ENCODE assay signal across 12 mouse cellular contexts in the genomic region with DNA sequence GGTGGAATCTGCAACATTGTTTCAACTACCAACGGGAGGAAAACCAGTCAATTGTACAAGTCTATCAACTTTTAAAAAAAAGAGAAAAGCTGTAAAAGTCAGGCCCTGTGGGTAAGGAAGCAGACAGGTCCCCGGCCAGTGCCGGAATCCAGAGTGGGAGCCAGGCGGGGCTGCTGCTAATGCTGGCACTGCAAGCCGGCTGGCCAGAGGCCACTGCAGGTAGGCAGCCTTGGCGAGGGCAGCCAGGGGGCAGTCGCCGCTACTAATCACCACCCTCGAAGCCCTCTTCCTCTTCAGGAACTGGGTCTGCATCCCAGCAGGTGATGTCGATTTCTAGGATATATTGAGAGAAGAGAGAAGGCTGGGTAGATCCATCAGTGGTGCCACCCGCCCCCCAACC. TPM values are rescaled to one million over a fixed set of nuclear protein-coding genes. Genes with fewer than 3 reads are reported as not detected.
DNase-seq lines count a peak whose midpoint lies in the region; ATAC-seq and TF ChIP-seq lines count a peak whose summit lies in the region.
"Had no signal": no experiment of that assay in that cellular context is flagged by ENCODE, and none has a peak within 500 bp of the region (broad histone marks: within the 10 kb centered on the region; RNA-seq: fewer than 3 reads in every experiment).

No protein-coding gene starts in this region.

- DNase-seq in heart, postnatal 0 days (ENCODE audit: low spot score), result no peak
- DNase-seq in heart, postnatal 10 days, result no peak
- DNase-seq in hindbrain, embryonic 10.5 days (ENCODE audit: low spot score), result no peak
- DNase-seq in midbrain, embryonic 14.5 days, result no peak
- DNase-seq in spleen, adult 18-20 months, result no peak
- DNase-seq in adrenal gland, postnatal 25 days, result no peak
- DNase-seq: kidney, adult 2 months; lung, postnatal 4 days had no signal

- H3K36me3 ChIP-seq in heart, postnatal 0 days (replicated peaks; ENCODE audit: control insufficient read depth, insufficient read depth, low read length), result peaks cover 22% of the 10 kb centered on the region
- peaks cover 59% of the 10 kb centered on the region for H3K36me3 ChIP-seq in hindbrain, embryonic 10.5 days
- H3K36me3 ChIP-seq in midbrain, embryonic 14.5 days (ENCODE audit: control insufficient read depth, insufficient read depth, low read length), result peaks cover 63% of the 10 kb centered on the region

- WGBS in heart, postnatal 0 days, result 66% methylated on average over 11 of the region's 11 CpGs
- WGBS in bone marrow, adult 2 months, result 47% methylated on average over 11 of the region's 11 CpGs
- WGBS in hindbrain, embryonic 10.5 days, result 63% methylated on average over 11 of the region's 11 CpGs
- WGBS in midbrain, embryonic 14.5 days, result 51% methylated on average over 11 of the region's 11 CpGs

- H3K9ac ChIP-seq in heart, postnatal 0 days (replicated peaks; ENCODE audit: low read depth, low read length), result no peak overlapping the region
- H3K9ac ChIP-seq in midbrain, embryonic 14.5 days (replicated peaks; ENCODE audit: low read length), result no peak overlapping the region; the same call in 1 of the 2 replicates

- H3K27ac ChIP-seq in heart, postnatal 0 days (ENCODE audit: low read depth), result no peak overlapping the region
- no peak overlapping the region for H3K27ac ChIP-seq in bone marrow, adult 2 months (ENCODE audit: control insufficient read depth, insufficient read depth, low read depth, low read length, poor library complexity)
- peak overlapping the region; percentile 56 for H3K27ac ChIP-seq in hindbrain, embryonic 10.5 days
- H3K27ac ChIP-seq in midbrain, embryonic 14.5 days (replicated peaks; ENCODE audit: low read depth, low read length), result peak overlapping the region; percentile 73
- H3K27ac ChIP-seq: heart, embryonic 10.5 days had no signal

- no peak overlapping the region for H3K4me3 ChIP-seq in heart, postnatal 0 days (ENCODE audit: low read depth, low read length)
- H3K4me3 ChIP-seq in bone marrow, adult 2 months (replicated peaks; ENCODE audit: control insufficient read depth, low read depth, low read length), result no peak overlapping the region
- H3K4me3 ChIP-seq in hindbrain, embryonic 10.5 days, result peak overlapping the region; percentile 11
- H3K4me3 ChIP-seq in midbrain, embryonic 14.5 days (replicated peaks; ENCODE audit: low read depth, low read length), result no peak overlapping the region
- H3K4me3 ChIP-seq: heart, embryonic 10.5 days had no signal

- no peak overlapping the region for H3K4me2 ChIP-seq in heart, postnatal 0 days (ENCODE audit: low read depth, low read length)
- H3K4me2 ChIP-seq in midbrain, embryonic 14.5 days (ENCODE audit: low read length), result peak overlapping the region; percentile 98

- ATAC-seq in heart, postnatal 0 days (ENCODE audit: insufficient read depth, low read depth), result no peak
- ATAC-seq in midbrain, embryonic 14.5 days (ENCODE audit: low FRiP score, low TSS enrichment), result no peak
- ATAC-seq in CD4-positive, CD25-positive, alpha-beta regulatory T cell, adult 4 months, result no peak
- ATAC-seq: Patski had no signal

- no peak for TF ChIP-seq EP300 in heart, postnatal 0 days (IDR thresholded peaks at IDR 0.05; ENCODE audit: low read depth)

- 0 out of 2 replicates have a peak, but pooled peaks have one; percentile 12 for TF ChIP-seq CTCF in heart, postnatal 0 days (IDR thresholded peaks at IDR 0.05; ENCODE audit: low read depth)
- TF ChIP-seq CTCF in bone marrow, adult 2 months (IDR thresholded peaks at IDR 0.05; ENCODE audit: control insufficient read depth, insufficient read depth, low read length), result peak; percentile 18; the same call in 1 of the 2 replicates

- H3K4me1 ChIP-seq in heart, postnatal 0 days (ENCODE audit: control insufficient read depth, insufficient read depth), result peaks cover 5% of the 10 kb centered on the region; the same call in 1 of the 2 replicates
- H3K4me1 ChIP-seq in bone marrow, adult 2 months (ENCODE audit: control insufficient read depth, insufficient read depth, low read length), result peaks cover 4% of the 10 kb centered on the region
- H3K4me1 ChIP-seq in hindbrain, embryonic 10.5 days (replicated peaks), result peaks cover 85% of the 10 kb centered on the region
- H3K4me1 ChIP-seq in midbrain, embryonic 14.5 days (ENCODE audit: control insufficient read depth, insufficient read depth, low read length), result peaks cover 64% of the 10 kb centered on the region

- intact Hi-C loops in heart, postnatal 10 days (cut with DNase I), result loop anchor here (2.0 kb wide), 1 partner anchor 39 kb away; the partner anchor contains the start of gene Pdlim7

- H3K9me3 ChIP-seq in heart, postnatal 0 days (replicated peaks; ENCODE audit: control insufficient read depth, low read length), result no peaks in the 10 kb centered on the region
- H3K9me3 ChIP-seq in hindbrain, embryonic 10.5 days, result no peaks in the 10 kb centered on the region
- no peaks in the 10 kb centered on the region for H3K9me3 ChIP-seq in midbrain, embryonic 14.5 days (ENCODE audit: control insufficient read depth, low read length)
- H3K9me3 ChIP-seq: heart, embryonic 10.5 days had no signal

- TF ChIP-seq POLR2A in bone marrow, adult 2 months (IDR thresholded peaks at IDR 0.05; ENCODE audit: borderline replicate concordance, control insufficient read depth, low read depth, low read length), result no peak

- H3K27me3 ChIP-seq in heart, postnatal 0 days (ENCODE audit: control insufficient read depth, insufficient read depth, low read length), result peaks cover 70% of the 10 kb centered on the region
- H3K27me3 ChIP-seq in hindbrain, embryonic 10.5 days (ENCODE audit: insufficient read depth, poor library complexity, severe bottlenecking), result peaks cover 13% of the 10 kb centered on the region
- no peaks in the 10 kb centered on the region for H3K27me3 ChIP-seq in midbrain, embryonic 14.5 days (ENCODE audit: control insufficient read depth, insufficient read depth, low read length)
- H3K27me3 ChIP-seq: Patski had no signal

RNA-seq across cellular contexts. Expression of gene Prr7, which starts 9.9 kb away (rescaled TPM):
- 3.6 and 8.2 TPM in 2 replicates for total RNA-seq in heart, postnatal 0 days (2014; rRNA removed; ENCODE audit: low replicate concordance)
- polyA plus RNA-seq in heart, postnatal 0 days (2015; fragmentation: Nextera tagmentation; extraction: Ambion mirVana), result 0.08 TPM in 1 of 2 replicates, not detected in the other
- 1 to 10 TPM; 1.7 to 1.8 TPM for total RNA-seq in heart, postnatal 10 days (2021)
- polyA plus RNA-seq in bone marrow, adult 2 months (2011; ENCODE audit: insufficient read depth, insufficient read length, low replicate concordance, missing spikeins), result 3.1 and 4.1 TPM in 2 replicates
- 0.69 and 1.0 TPM in 2 replicates for polyA plus RNA-seq in hindbrain, embryonic 10.5 days (2016; fragmentation: Nextera tagmentation; extraction: Ambion mirVana)
- 7.0 and 34.3 TPM in 2 replicates for polyA plus RNA-seq in midbrain, embryonic 14.5 days (2014; fragmentation: Nextera tagmentation; extraction: Ambion mirVana)
- polyA plus RNA-seq in CD4-positive, CD25-positive, alpha-beta regulatory T cell, adult 4 months (2017; shearing (Covaris generic)), result not detected
- total RNA-seq in adrenal gland, postnatal 25 days (2021), result 3.8 and 3.9 TPM in 2 replicates

RNA-seq across cellular contexts. Expression of gene Dbn1, which starts 13.9 kb away (rescaled TPM):
- 38.5 and 46.0 TPM in 2 replicates for total RNA-seq in heart, postnatal 0 days (2014; rRNA removed; ENCODE audit: low replicate concordance)
- 30.2 and 30.9 TPM in 2 replicates for polyA plus RNA-seq in heart, postnatal 0 days (2015; fragmentation: Nextera tagmentation; extraction: Ambion mirVana)
- 10 to 100 TPM; 53.7 to 58.2 TPM for total RNA-seq in heart, postnatal 10 days (2021)
- polyA plus RNA-seq in bone marrow, adult 2 months (2011; ENCODE audit: insufficient read depth, insufficient read length, low replicate concordance, missing spikeins), result 2.2 and 3.5 TPM in 2 replicates
- polyA plus RNA-seq in hindbrain, embryonic 10.5 days (2016; fragmentation: Nextera tagmentation; extraction: Ambion mirVana), result 420 and 518 TPM in 2 replicates
- polyA plus RNA-seq in midbrain, embryonic 14.5 days (2014; fragmentation: Nextera tagmentation; extraction: Ambion mirVana), result 509 and 557 TPM in 2 replicates
- not detected for polyA plus RNA-seq in CD4-positive, CD25-positive, alpha-beta regulatory T cell, adult 4 months (2017; shearing (Covaris generic))
- total RNA-seq in adrenal gland, postnatal 25 days (2021), result 14.6 and 19.1 TPM in 2 replicates

RNA-seq across cellular contexts. Expression of gene Grk6, which starts 29.1 kb away (rescaled TPM):
- 27.2 and 44.4 TPM in 2 replicates for total RNA-seq in heart, postnatal 0 days (2014; rRNA removed; ENCODE audit: low replicate concordance)
- 10.7 TPM in 2 replicates for polyA plus RNA-seq in heart, postnatal 0 days (2015; fragmentation: Nextera tagmentation; extraction: Ambion mirVana)
- total RNA-seq in heart, postnatal 10 days (2021), result 10 to 100 TPM; 26.3 to 28.5 TPM
- polyA plus RNA-seq in bone marrow, adult 2 months (2011; ENCODE audit: insufficient read depth, insufficient read length, low replicate concordance, missing spikeins), result 64.8 and 109 TPM in 2 replicates
- 51.5 and 52.3 TPM in 2 replicates for polyA plus RNA-seq in hindbrain, embryonic 10.5 days (2016; fragmentation: Nextera tagmentation; extraction: Ambion mirVana)
- polyA plus RNA-seq in midbrain, embryonic 14.5 days (2014; fragmentation: Nextera tagmentation; extraction: Ambion mirVana), result 41.8 and 44.0 TPM in 2 replicates
- polyA plus RNA-seq in CD4-positive, CD25-positive, alpha-beta regulatory T cell, adult 4 months (2017; shearing (Covaris generic)), result 10 to 100 TPM; 26.4 to 36.7 TPM
- total RNA-seq in adrenal gland, postnatal 25 days (2021), result 47.9 and 62.1 TPM in 2 replicates

RNA-seq across cellular contexts. Expression of gene Pdlim7, which starts 39.5 kb away (rescaled TPM):
- total RNA-seq in heart, postnatal 0 days (2014; rRNA removed; ENCODE audit: low replicate concordance), result 134 and 186 TPM in 2 replicates
- polyA plus RNA-seq in heart, postnatal 0 days (2015; fragmentation: Nextera tagmentation; extraction: Ambion mirVana), result 190 and 210 TPM in 2 replicates
- 10 to 100 TPM; 63.6 to 74.2 TPM for total RNA-seq in heart, postnatal 10 days (2021)
- polyA plus RNA-seq in bone marrow, adult 2 months (2011; ENCODE audit: insufficient read depth, insufficient read length, low replicate concordance, missing spikeins), result 21.9 and 89.6 TPM in 2 replicates
- polyA plus RNA-seq in hindbrain, embryonic 10.5 days (2016; fragmentation: Nextera tagmentation; extraction: Ambion mirVana), result 194 and 221 TPM in 2 replicates
- polyA plus RNA-seq in midbrain, embryonic 14.5 days (2014; fragmentation: Nextera tagmentation; extraction: Ambion mirVana), result 126 and 154 TPM in 2 replicates
- 10 to 100 TPM in 1 of 2 experiments, 1 to 10 TPM in 1; 6.3 to 14.6 TPM for polyA plus RNA-seq in CD4-positive, CD25-positive, alpha-beta regulatory T cell, adult 4 months (2017; shearing (Covaris generic))
- 17.6 and 18.7 TPM in 2 replicates for total RNA-seq in adrenal gland, postnatal 25 days (2021)

RNA-seq across cellular contexts. Expression of gene F12, which starts 47.4 kb away (rescaled TPM):
- 0.12 TPM in 1 of 2 replicates, not detected in the other for total RNA-seq in heart, postnatal 0 days (2014; rRNA removed; ENCODE audit: low replicate concordance)
- polyA plus RNA-seq in heart, postnatal 0 days (2015; fragmentation: Nextera tagmentation; extraction: Ambion mirVana), result not detected in 2 replicates
- not detected for total RNA-seq in heart, postnatal 10 days (2021)
- polyA plus RNA-seq in bone marrow, adult 2 months (2011; ENCODE audit: insufficient read depth, insufficient read length, low replicate concordance, missing spikeins), result 1.3 TPM in 2 replicates
- polyA plus RNA-seq in hindbrain, embryonic 10.5 days (2016; fragmentation: Nextera tagmentation; extraction: Ambion mirVana), result 0.07 and 0.25 TPM in 2 replicates
- polyA plus RNA-seq in midbrain, embryonic 14.5 days (2014; fragmentation: Nextera tagmentation; extraction: Ambion mirVana), result not detected in 2 replicates
- not detected for polyA plus RNA-seq in CD4-positive, CD25-positive, alpha-beta regulatory T cell, adult 4 months (2017; shearing (Covaris generic))
- 0.15 and 3.3 TPM in 2 replicates for total RNA-seq in adrenal gland, postnatal 25 days (2021)
- polyA plus RNA-seq: Patski had no signal

Comparison
In these comparisons a context has a peak if more than half of its experiments do, and no peak if none do; other contexts are left out.
1. H3K27ac ChIP-seq: peak in hindbrain, embryonic 10.5 days (single experiment) and midbrain, embryonic 14.5 days (single experiment); none in heart, postnatal 0 days (single experiment) and bone marrow, adult 2 months (single experiment).
2. RNA of gene Dbn1, which starts 13.9 kb away (polyA plus RNA-seq): 420 to 518 TPM in hindbrain, embryonic 10.5 days and 509 to 557 TPM in midbrain, embryonic 14.5 days; 30.2 to 30.9 TPM in heart, postnatal 0 days, 2.2 to 3.5 TPM in bone marrow, adult 2 months and not detected in CD4-positive, CD25-positive, alpha-beta regulatory T cell, adult 4 months; every median in the first group is over 10 times any median in the second.